Mouse (Mus musculus) megakaryocyte-erythroid progenitor cell, adult 5 weeks (primary cell): ENCODE results near the gene Mrps17. TPM values are rescaled to one million over a fixed set of nuclear protein-coding genes. Genes with fewer than 3 reads are reported as not detected.

Experiments
- polyA plus RNA-seq: library from polyadenylated mRNA; stranded (reverse); fragments of >175 nt; gene quantifications from 2 replicates; pipeline ENCODE4 v1.2.3, GENCODE M21; 2012

The Mrps17 gene
- 25.7 and 30.9 TPM in 2 replicates for polyA plus RNA-seq

DNA sequence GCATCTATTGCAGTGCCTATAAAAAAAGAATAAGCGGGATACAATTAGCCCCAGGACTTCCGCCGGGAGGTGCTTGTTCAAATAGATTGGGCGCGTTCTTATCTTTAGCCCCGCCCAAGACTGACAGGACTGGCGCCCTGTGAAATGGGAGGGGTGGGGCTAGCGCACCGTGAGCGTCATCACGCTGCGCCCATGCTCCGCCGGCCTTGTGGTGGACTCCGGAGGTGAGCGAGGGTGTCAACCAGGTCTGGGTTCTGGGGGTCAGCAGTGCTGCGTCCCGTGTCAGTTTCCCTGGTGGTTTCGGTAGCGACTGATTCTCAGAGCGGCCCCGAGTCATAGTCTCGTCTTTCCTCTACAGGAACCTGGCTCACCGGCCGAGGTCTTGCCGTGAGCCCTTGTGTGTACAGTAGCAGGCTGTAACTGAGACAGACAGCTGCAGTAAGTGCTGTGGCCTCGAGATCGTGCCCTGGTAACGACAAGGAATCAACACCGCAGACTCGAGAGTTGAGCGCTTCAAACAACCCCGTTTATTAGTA lies at the start of gene Mrps17:
Gene Mrps17, plus strand, starts transcription at position 172 of the 536 bp plus-strand sequence.

DNA sequence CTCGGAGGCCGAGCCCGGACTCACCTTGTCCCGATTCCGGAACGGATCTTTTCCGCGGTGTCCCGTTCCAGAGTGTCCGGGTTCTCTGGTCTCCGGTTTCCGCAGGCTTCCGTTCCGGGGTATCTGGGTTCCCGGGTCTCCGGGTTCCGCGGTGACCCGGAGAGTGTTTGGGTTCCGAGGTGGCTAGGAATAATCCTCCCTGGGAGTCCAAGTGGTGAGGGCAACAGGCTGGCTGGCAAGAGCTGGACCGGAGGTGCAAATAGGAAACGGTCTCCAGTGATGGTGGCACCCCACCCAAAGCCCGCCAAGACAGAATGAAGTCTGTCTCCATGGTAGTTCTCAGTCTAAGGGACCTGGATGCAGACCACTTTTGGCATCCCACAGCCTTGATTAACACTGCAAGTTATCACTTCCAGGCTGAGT lies 45.2 kb upstream of the Mrps17 start, which contains the start of gene Zfp11:
Gene Zfp11, minus strand, starts transcription at position 64 of the 423 bp plus-strand sequence.

DNA sequence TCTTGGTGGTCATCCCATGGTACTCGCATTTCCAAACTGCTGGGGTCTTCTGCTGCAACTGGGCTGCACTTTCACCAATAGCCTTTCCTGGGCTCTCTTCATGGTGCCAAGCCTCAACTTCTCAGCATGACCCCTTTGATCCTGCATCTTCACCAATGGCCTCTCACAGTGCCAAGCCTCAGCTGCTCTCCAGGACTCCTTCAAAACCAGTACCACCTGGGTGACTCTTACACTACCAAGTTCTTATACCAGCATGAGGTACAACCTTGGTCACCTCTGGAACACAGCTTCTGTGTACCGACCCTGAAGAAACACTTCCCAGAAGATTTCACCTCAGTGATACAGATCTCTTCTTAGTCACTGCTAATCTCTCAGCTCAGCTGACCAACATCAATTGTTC lies 6.9 kb upstream of the Mrps17 start, which contains the start of gene Sept14:
Gene Sept14, minus strand, starts transcription at position 101 of the 400 bp plus-strand sequence.

DNA sequence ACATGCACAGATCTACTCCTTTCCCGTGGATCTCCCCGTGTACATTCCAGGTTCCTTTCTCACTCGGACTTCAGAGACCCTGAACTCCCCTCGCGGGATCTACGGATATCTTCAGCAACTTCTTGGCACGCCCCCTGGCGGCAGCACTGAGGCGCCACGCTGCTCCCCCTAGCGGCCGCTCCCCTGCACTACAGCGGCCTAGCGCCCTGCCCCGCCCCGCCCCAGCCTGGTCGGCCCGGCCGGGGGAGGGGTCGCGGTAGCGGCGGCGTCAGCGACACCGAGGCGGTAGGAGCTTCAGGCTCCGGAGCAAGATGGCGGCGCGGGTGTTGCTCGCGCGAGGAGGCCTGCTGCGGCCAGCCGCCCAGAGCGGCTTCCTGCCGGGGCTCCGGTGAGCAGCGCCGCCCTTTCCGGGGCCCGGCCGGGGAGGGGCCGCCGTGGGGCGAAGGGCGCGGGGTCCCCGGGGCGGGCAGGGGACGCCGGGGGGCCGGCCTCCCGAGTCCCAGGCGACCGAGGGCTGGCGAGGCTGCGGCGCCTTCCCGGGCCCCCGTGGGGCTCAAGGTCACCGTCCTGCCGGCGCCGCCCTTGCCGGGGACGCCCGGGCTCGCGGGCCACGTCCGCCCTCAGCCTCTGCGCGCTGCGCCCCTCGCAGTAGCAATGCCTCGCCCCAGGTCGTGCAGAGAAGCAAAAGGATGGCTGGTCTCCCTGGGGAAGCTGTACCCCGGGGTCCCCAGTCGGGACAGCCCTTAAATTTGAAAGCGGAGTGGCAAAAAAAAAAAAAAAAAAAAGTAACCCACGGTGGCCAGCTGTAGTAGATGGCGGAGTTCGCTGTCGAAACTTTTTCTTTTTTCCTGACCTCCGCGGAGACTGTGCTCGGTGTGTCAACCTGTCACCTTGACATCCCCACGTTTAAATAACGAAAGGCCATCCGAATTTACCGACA lies 9.8 kb downstream of the Mrps17 start, which contains the start of gene Nipsnap2:
Gene Nipsnap2, plus strand, starts transcription at position 230 of the 940 bp plus-strand sequence.

Other genes with a start within 250 kb of the Mrps17 start
- 53.6 and 68.6 TPM in 2 replicates for gene Sfswap, start 214.3 kb upstream of the Mrps17 start, polyA plus RNA-seq
- 0.62 and 0.71 TPM in 2 replicates for gene Mmp17, start 131.3 kb upstream of the Mrps17 start, polyA plus RNA-seq
- 0.02 and 0.10 TPM in 2 replicates for gene Zfp11, start 45.4 kb upstream of the Mrps17 start, polyA plus RNA-seq
- gene Sept14, start 7.0 kb upstream of the Mrps17 start, polyA plus RNA-seq, result not detected in 2 replicates
- 24.9 and 27.0 TPM in 2 replicates for gene Nipsnap2, start 9.6 kb downstream of the Mrps17 start, polyA plus RNA-seq
- gene Psph, start 72.0 kb downstream of the Mrps17 start, polyA plus RNA-seq, result 26.1 and 32.4 TPM in 2 replicates
- 25.6 and 26.9 TPM in 2 replicates for gene Sumf2, start 131.5 kb downstream of the Mrps17 start, polyA plus RNA-seq
- gene Chchd2, start 172.0 kb downstream of the Mrps17 start, polyA plus RNA-seq, result 504 and 509 TPM in 2 replicates
- 1.6 and 2.7 TPM in 2 replicates for gene Zbed5, start 180.2 kb downstream of the Mrps17 start, polyA plus RNA-seq
- gene Phkg1, start 183.1 kb downstream of the Mrps17 start, polyA plus RNA-seq, result 0.03 and 0.34 TPM in 2 replicates
- 1.5 and 3.0 TPM in 2 replicates for gene Nupr1l, start 193.0 kb downstream of the Mrps17 start, polyA plus RNA-seq
- 8.4 and 8.6 TPM in 2 replicates for gene Vkorc1l1, start 226.5 kb downstream of the Mrps17 start, polyA plus RNA-seq